Mouse (Mus musculus): ENCODE measurements around the gene Chuk. TPM values are rescaled to one million over a fixed set of nuclear protein-coding genes. Genes with fewer than 3 reads are reported as not detected.

The Chuk gene
- polyA plus RNA-seq, 1 experiment, result 70.0 TPM

GRCm38 (mm10) chr19:44100840-44101239 lies 6.4 kb downstream of the Chuk start:
- no peak overlapping the region for H3K27ac ChIP-seq (ENCODE audit: insufficient read depth, low read length)
- no peak overlapping the region for H3K9ac ChIP-seq (ENCODE audit: low read depth, poor library complexity, severe bottlenecking)
- no peak overlapping the region for H3K4me3 ChIP-seq (ENCODE audit: low read depth, low read length)
- H3K27me3 ChIP-seq (ENCODE audit: control insufficient read depth, insufficient read depth, low read length, poor library complexity, severe bottlenecking), result no peaks in the 10 kb centered on the region
- H3K36me3 ChIP-seq (ENCODE audit: control insufficient read depth, insufficient read depth, low read length, poor library complexity, severe bottlenecking), result peaks cover 14% of the 10 kb centered on the region
- TF ChIP-seq CTCF (IDR thresholded peaks at IDR 0.05; ENCODE audit: low read depth, low read length), result no peak
- no peak for TF ChIP-seq POLR2A (IDR thresholded peaks at IDR 0.05; ENCODE audit: insufficient read depth, low read length)
- no peak for TF ChIP-seq EP300 (IDR thresholded peaks at IDR 0.05; ENCODE audit: insufficient read depth, low read depth, low read length)
- no peaks in the 10 kb centered on the region for H3K9me3 ChIP-seq (replicated peaks; ENCODE audit: control insufficient read depth, insufficient read depth, low read length, poor library complexity, severe bottlenecking)
- no peaks in the 10 kb centered on the region for H3K4me1 ChIP-seq (ENCODE audit: control insufficient read depth, insufficient read depth, low read length)

DNA sequence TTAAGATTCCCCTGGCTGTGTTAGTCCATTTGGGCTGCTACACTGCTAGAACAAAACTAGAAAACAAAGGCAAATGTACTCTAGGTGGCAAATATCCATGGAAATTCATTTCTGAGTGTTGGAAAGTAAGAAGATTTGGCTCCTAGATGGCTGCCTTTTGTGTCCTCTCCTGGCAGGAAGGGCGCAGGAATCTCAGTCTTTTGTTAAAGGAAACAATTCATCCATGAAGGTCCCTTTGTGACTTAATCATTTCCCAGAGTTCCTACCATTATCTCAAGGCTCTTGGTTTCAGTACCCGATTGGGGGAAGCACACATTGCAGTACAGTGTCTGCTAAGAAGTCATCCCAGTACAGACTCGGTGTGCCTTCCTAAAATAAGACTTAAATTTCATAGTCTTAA lies 21.0 kb downstream of the Chuk start:
- Histone ChIP-seq H3K27ac (ENCODE audit: insufficient read depth, low read length) (no peak overlapping the region), H3K9ac (ENCODE audit: low read depth, poor library complexity, severe bottlenecking) (no peak overlapping the region), H3K9me3 (replicated peaks; ENCODE audit: control insufficient read depth, insufficient read depth, low read length, poor library complexity, severe bottlenecking) (no peaks in the 10 kb centered on the region), H3K36me3 (ENCODE audit: control insufficient read depth, insufficient read depth, low read length, poor library complexity, severe bottlenecking) (peaks cover 11% of the 10 kb centered on the region), H3K4me3 (ENCODE audit: low read depth, low read length) (no peak overlapping the region), H3K27me3 (ENCODE audit: control insufficient read depth, insufficient read depth, low read length, poor library complexity, severe bottlenecking) (no peaks in the 10 kb centered on the region), H3K4me1 (ENCODE audit: control insufficient read depth, insufficient read depth, low read length) (no peaks in the 10 kb centered on the region)
- TF ChIP-seq EP300 (IDR thresholded peaks at IDR 0.05; ENCODE audit: insufficient read depth, low read depth, low read length), result no peak
- no peak for TF ChIP-seq POLR2A (IDR thresholded peaks at IDR 0.05; ENCODE audit: insufficient read depth, low read length)
- TF ChIP-seq CTCF (IDR thresholded peaks at IDR 0.05; ENCODE audit: low read depth, low read length), result no peak

DNA sequence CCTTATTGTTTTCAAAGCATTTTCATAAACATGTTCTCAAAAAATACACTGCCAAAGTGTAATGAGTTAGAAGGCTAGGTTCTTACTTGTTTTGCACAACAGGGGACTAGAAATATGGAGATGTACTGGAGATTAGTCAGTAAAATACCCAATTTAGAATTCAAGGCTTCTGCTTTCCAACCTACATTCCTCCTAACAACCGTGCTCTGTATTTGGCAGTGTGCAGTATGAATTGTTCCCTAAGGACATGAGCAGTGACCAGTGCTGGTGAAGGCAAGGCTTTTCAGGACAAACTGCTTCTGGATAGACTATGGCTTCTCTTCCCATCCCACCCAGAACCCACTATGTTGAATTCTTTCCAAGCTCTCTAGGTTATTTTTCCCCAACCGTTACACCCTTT lies 26.4 kb downstream of the Chuk start:
- H3K4me3 ChIP-seq (ENCODE audit: low read depth, low read length), result no peak overlapping the region
- H3K9me3 ChIP-seq (replicated peaks; ENCODE audit: control insufficient read depth, insufficient read depth, low read length, poor library complexity, severe bottlenecking), result no peaks in the 10 kb centered on the region
- H3K27ac ChIP-seq (ENCODE audit: insufficient read depth, low read length), result no peak overlapping the region
- H3K36me3 ChIP-seq (ENCODE audit: control insufficient read depth, insufficient read depth, low read length, poor library complexity, severe bottlenecking), result peaks cover 18% of the 10 kb centered on the region
- H3K9ac ChIP-seq (ENCODE audit: low read depth, poor library complexity, severe bottlenecking), result no peak overlapping the region
- H3K4me1 ChIP-seq (ENCODE audit: control insufficient read depth, insufficient read depth, low read length), result no peaks in the 10 kb centered on the region
- TF ChIP-seq CTCF (IDR thresholded peaks at IDR 0.05; ENCODE audit: low read depth, low read length) (no peak), EP300 (IDR thresholded peaks at IDR 0.05; ENCODE audit: insufficient read depth, low read depth, low read length) (no peak), POLR2A (IDR thresholded peaks at IDR 0.05; ENCODE audit: insufficient read depth, low read length) (no peak)
- H3K27me3 ChIP-seq (ENCODE audit: control insufficient read depth, insufficient read depth, low read length, poor library complexity, severe bottlenecking), result no peaks in the 10 kb centered on the region

- Histone ChIP-seq H3K9ac (ENCODE audit: low read depth, poor library complexity, severe bottlenecking) (no peak overlapping the region), H3K4me1 (ENCODE audit: control insufficient read depth, insufficient read depth, low read length) (no peaks in the 10 kb centered on the region), H3K4me3 (ENCODE audit: low read depth, low read length) (no peak overlapping the region), H3K27ac (ENCODE audit: insufficient read depth, low read length) (no peak overlapping the region), H3K9me3 (replicated peaks; ENCODE audit: control insufficient read depth, insufficient read depth, low read length, poor library complexity, severe bottlenecking) (no peaks in the 10 kb centered on the region), H3K36me3 (ENCODE audit: control insufficient read depth, insufficient read depth, low read length, poor library complexity, severe bottlenecking) (peaks cover 20% of the 10 kb centered on the region), H3K27me3 (ENCODE audit: control insufficient read depth, insufficient read depth, low read length, poor library complexity, severe bottlenecking) (no peaks in the 10 kb centered on the region)
- TF ChIP-seq EP300 (IDR thresholded peaks at IDR 0.05; ENCODE audit: insufficient read depth, low read depth, low read length) (no peak), POLR2A (IDR thresholded peaks at IDR 0.05; ENCODE audit: insufficient read depth, low read length) (no peak), CTCF (IDR thresholded peaks at IDR 0.05; ENCODE audit: low read depth, low read length) (no peak)
Observed at GRCm38 (mm10) chr19:44080023-44080422, 27.3 kb downstream of the Chuk start.

GRCm38 (mm10) chr19:44077024-44077423 lies 30.3 kb downstream of the Chuk start:
- Histone ChIP-seq H3K4me1 (ENCODE audit: control insufficient read depth, insufficient read depth, low read length) (no peaks in the 10 kb centered on the region), H3K27ac (ENCODE audit: insufficient read depth, low read length) (no peak overlapping the region), H3K36me3 (ENCODE audit: control insufficient read depth, insufficient read depth, low read length, poor library complexity, severe bottlenecking) (peaks cover 18% of the 10 kb centered on the region), H3K9ac (ENCODE audit: low read depth, poor library complexity, severe bottlenecking) (no peak overlapping the region), H3K9me3 (replicated peaks; ENCODE audit: control insufficient read depth, insufficient read depth, low read length, poor library complexity, severe bottlenecking) (no peaks in the 10 kb centered on the region), H3K4me3 (ENCODE audit: low read depth, low read length) (no peak overlapping the region), H3K27me3 (ENCODE audit: control insufficient read depth, insufficient read depth, low read length, poor library complexity, severe bottlenecking) (no peaks in the 10 kb centered on the region)
- TF ChIP-seq EP300 (IDR thresholded peaks at IDR 0.05; ENCODE audit: insufficient read depth, low read depth, low read length), result no peak
- no peak for TF ChIP-seq CTCF (IDR thresholded peaks at IDR 0.05; ENCODE audit: low read depth, low read length)
- no peak for TF ChIP-seq POLR2A (IDR thresholded peaks at IDR 0.05; ENCODE audit: insufficient read depth, low read length)

DNA sequence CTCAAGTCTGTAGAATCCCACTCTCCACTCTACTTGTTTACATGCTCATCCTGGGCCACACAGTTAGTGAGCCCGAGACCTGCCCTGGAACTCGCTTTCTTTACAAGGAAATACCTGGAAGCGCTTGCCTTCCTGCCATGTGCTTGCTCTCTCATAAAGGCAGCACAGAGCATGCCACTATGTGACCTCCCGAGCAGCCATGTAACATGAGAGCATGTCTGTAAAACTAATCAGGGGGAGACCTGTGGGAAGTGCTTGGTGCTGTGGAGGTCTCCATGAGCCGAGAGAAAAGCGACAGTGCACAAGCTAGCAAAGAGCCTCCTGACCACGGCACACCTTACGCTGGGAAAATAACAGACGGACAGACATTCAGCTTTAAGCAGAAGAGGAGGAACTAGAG lies 30.8 kb downstream of the Chuk start:
- TF ChIP-seq CTCF (IDR thresholded peaks at IDR 0.05; ENCODE audit: low read depth, low read length) (no peak), POLR2A (IDR thresholded peaks at IDR 0.05; ENCODE audit: insufficient read depth, low read length) (no peak), EP300 (IDR thresholded peaks at IDR 0.05; ENCODE audit: insufficient read depth, low read depth, low read length) (no peak)
- Histone ChIP-seq H3K36me3 (ENCODE audit: control insufficient read depth, insufficient read depth, low read length, poor library complexity, severe bottlenecking) (peaks cover 18% of the 10 kb centered on the region), H3K27ac (ENCODE audit: insufficient read depth, low read length) (no peak overlapping the region)

More for the DNA sequence above, 30.8 kb downstream of the Chuk start:
- no peaks in the 10 kb centered on the region for H3K27me3 ChIP-seq (ENCODE audit: control insufficient read depth, insufficient read depth, low read length, poor library complexity, severe bottlenecking)
- no peak overlapping the region for H3K9ac ChIP-seq (ENCODE audit: low read depth, poor library complexity, severe bottlenecking)
- no peak overlapping the region for H3K4me3 ChIP-seq (ENCODE audit: low read depth, low read length)
- H3K4me1 ChIP-seq (ENCODE audit: control insufficient read depth, insufficient read depth, low read length), result no peaks in the 10 kb centered on the region
- no peaks in the 10 kb centered on the region for H3K9me3 ChIP-seq (replicated peaks; ENCODE audit: control insufficient read depth, insufficient read depth, low read length, poor library complexity, severe bottlenecking)
